Mouse (Mus musculus) myocyte (in vitro differentiated cells): ENCODE data around the gene Mdm2.

Experiments used
- CEBPB ChIP-seq: IDR thresholded peaks from 2 replicates; pipeline ENCODE4 v1.6.1; 2011; ENCODE audit warnings: mild to moderate bottlenecking, moderate library complexity; ENCODE audit not compliant: poor library complexity, insufficient read depth, severe bottlenecking
- E2F4 ChIP-seq: IDR thresholded peaks from one replicate; pipeline ENCODE4 v1.6.1; 2011; ENCODE audit warnings: mild to moderate bottlenecking, control low read depth, moderate library complexity; ENCODE audit not compliant: insufficient read depth
- MAX ChIP-seq: IDR thresholded peaks from one replicate; pipeline ENCODE4 v1.6.1; 2011; ENCODE audit warnings: low read depth, mild to moderate bottlenecking, control low read depth
- MYOD1 ChIP-seq, 3 experiments: IDR thresholded peaks; one replicate each; pipeline ENCODE4 v1.6.1; 2011; ENCODE audit warnings: control low read depth in 2 of 3, low read depth in 2 of 3, mild to moderate bottlenecking in 2 of 3, moderate library complexity in 1 of 3; ENCODE audit not compliant: insufficient read length in 2 of 3, control insufficient read depth in 1 of 3
- MYOG ChIP-seq, 3 experiments: IDR thresholded peaks; one replicate each; pipeline ENCODE4 v1.6.1; 2011; ENCODE audit warnings: control low read depth in 2 of 3, low read depth in 2 of 3, mild to moderate bottlenecking in 2 of 3; ENCODE audit not compliant: insufficient read length in 2 of 3, control insufficient read depth in 1 of 3, insufficient read depth in 1 of 3
- POLR2A ChIP-seq: IDR thresholded peaks from one replicate; pipeline ENCODE4 v1.6.1; 2011; ENCODE audit warnings: low read depth, mild to moderate bottlenecking, control low read depth, moderate library complexity; ENCODE audit not compliant: insufficient read length
- POLR2AphosphoS2 ChIP-seq: IDR thresholded peaks from one replicate; pipeline ENCODE4 v1.6.1; 2011; ENCODE audit warnings: low read depth, control low read depth; ENCODE audit not compliant: insufficient read length
- REST ChIP-seq: IDR thresholded peaks from one replicate; pipeline ENCODE4 v1.6.1; 2011; ENCODE audit warnings: mild to moderate bottlenecking, control low read depth, moderate library complexity; ENCODE audit not compliant: insufficient read depth, insufficient read length
- SRF ChIP-seq: IDR thresholded peaks from one replicate; pipeline ENCODE4 v1.6.1; 2011; ENCODE audit warnings: low read depth; ENCODE audit not compliant: control insufficient read depth, insufficient read length
- TCF12 ChIP-seq: IDR thresholded peaks from one replicate; pipeline ENCODE4 v1.6.1; 2011; ENCODE audit warnings: mild to moderate bottlenecking, control low read depth; ENCODE audit not compliant: poor library complexity, insufficient read depth, severe bottlenecking
- TCF3 ChIP-seq: IDR thresholded peaks from one replicate; pipeline ENCODE4 v1.6.1; 2011; ENCODE audit warnings: low read depth, control low read depth; ENCODE audit not compliant: insufficient read length
- USF1 ChIP-seq: IDR thresholded peaks from one replicate; pipeline ENCODE4 v1.6.1; 2011; ENCODE audit warnings: low read depth, mild to moderate bottlenecking, control low read depth, moderate library complexity

DNA sequence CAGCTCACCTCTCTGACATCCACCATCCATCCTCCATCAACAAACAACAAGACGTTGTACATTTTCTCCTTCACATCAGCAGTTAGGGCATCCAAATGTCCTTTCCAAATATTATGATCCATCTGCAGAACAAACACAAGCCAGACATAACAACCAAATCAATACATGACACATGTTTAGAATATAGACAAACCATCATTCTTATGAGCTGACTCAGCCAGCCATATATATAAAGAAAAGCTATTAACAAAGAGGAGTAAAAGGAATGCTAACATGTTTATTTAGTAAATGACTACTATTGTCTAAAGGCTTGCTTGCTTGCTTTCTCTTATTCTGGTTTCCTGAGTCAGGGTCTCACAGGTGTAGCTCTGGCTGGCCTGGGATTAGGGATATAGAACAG lies 46.7 kb upstream of the Mdm2 start:
- no peak for TF ChIP-seq MAX
- TF ChIP-seq POLR2A, result no peak
- TF ChIP-seq USF1, result no peak
- TF ChIP-seq MYOG (IDR thresholded peaks at IDR 0.05; ENCODE audit: control insufficient read depth in 1 of 3, insufficient read depth in 1 of 3, insufficient read length in 2 of 3, low read depth in 2 of 3), result no peak
- TF ChIP-seq REST, result no peak
- TF ChIP-seq POLR2AphosphoS2, result no peak
- no peak for TF ChIP-seq E2F4
- no peak for TF ChIP-seq TCF3
- no peak for TF ChIP-seq SRF
- no peak for TF ChIP-seq CEBPB
- TF ChIP-seq TCF12, result no peak
- no peak for TF ChIP-seq MYOD1 (IDR thresholded peaks at IDR 0.05; ENCODE audit: control insufficient read depth in 1 of 3, insufficient read length in 2 of 3, low read depth in 2 of 3)
